Mouse (Mus musculus): ENCODE results near the gene Prop1.
A peak's percentile ranks its signal among the peaks of the same experiment; 100 is the strongest.

- TF ChIP-seq POLR2A (IDR thresholded peaks at IDR 0.05; ENCODE audit: borderline replicate concordance, insufficient read depth, low read length), result peak; percentile 75
- peak; percentile 66 for TF ChIP-seq CTCF (IDR thresholded peaks at IDR 0.05; ENCODE audit: borderline replicate concordance, insufficient read depth, low read depth, low read length)
Measured at GRCm38 (mm10) chr11:50915671-50916320, 37.8 kb downstream of the Prop1 start, which contains the start of gene Zfp2.
